Mouse (Mus musculus) heart, postnatal 14 days (tissue): ENCODE results near the gene Trim34b. TPM values are rescaled to one million over a fixed set of nuclear protein-coding genes. Genes with fewer than 3 reads are reported as not detected.
A peak's percentile ranks its signal among the peaks of the same experiment; 100 is the strongest.
"Not testable (repeated sequence)": the region's sequence is repeated elsewhere in the genome, so short reads cannot be mapped to it uniquely, and the experiment has no call there.

ENCODE experiments used
- DNase-seq, 2 experiments: peaks; one replicate each; pipeline ENCODE4 v3.0.0; 2021 to 2022
- intact Hi-C: fragments of 180-260 bp; cut with DNase I; formaldehyde crosslinking; loops from one replicate; pipeline ENCODE4 v1.15.1; 2025
- long read RNA-seq, 2 experiments: library from polyadenylated mRNA; stranded (forward); transcript quantifications; one replicate each; pipeline ENCODE4 v2.0.0; 2021
- total RNA-seq, 2 experiments: library from RNA; stranded (reverse); gene quantifications; 2 replicates each; pipeline ENCODE4 v1.2.3; 2021

Trim34b gene
- under 1 TPM; 0.17 to 0.34 TPM for total RNA-seq
- long read RNA-seq, experiment 1: 0 reads
- long read RNA-seq, experiment 2: 0 reads

- intact Hi-C loops: loop anchor here (10.0 kb wide), 1 partner anchor 104 kb away; no protein-coding TSS in a partner anchor
- not testable (repeated sequence) for DNase-seq
Measured at GRCm38 (mm10) chr7:104329171-104329570, at the start of gene Trim34b. TSS of gene Trim34b (plus strand) at chr7:104329471.

GRCm38 (mm10) chr7:104287576-104288443 is 41.5 kb upstream of the Trim34b start, which contains the start of gene Trim5:
TSS of gene Trim5 (minus strand) at chr7:104288094.
- DNase-seq, intact Hi-C loops: not testable (repeated sequence)

- no peak for DNase-seq
- intact Hi-C loops: no loop called here
Measured at GRCm38 (mm10) chr7:104290641-104291040, 38.6 kb upstream of the Trim34b start.

- intact Hi-C loops: no loop called here
- no peak for DNase-seq
Measured at GRCm38 (mm10) chr7:104291638-104292400, 37.5 kb upstream of the Trim34b start.

GRCm38 (mm10) chr7:104314796-104315353 is 14.4 kb upstream of the Trim34b start:
- peak; percentile 5 to 12 for DNase-seq
- intact Hi-C loops: no loop called here

GRCm38 (mm10) chr7:104315369-104316080 is 13.7 kb upstream of the Trim34b start, which contains the start of gene Trim12a:
TSS of gene Trim12a (minus strand) at chr7:104315466.
- intact Hi-C loops, DNase-seq: not testable (repeated sequence)

- intact Hi-C loops: loop anchor here (10.0 kb wide), 1 partner anchor 97 kb away; no protein-coding TSS in a partner anchor
- no peak for DNase-seq
Measured at GRCm38 (mm10) chr7:104322028-104322427, 7.2 kb upstream of the Trim34b start.

GRCm38 (mm10) chr7:104335547-104335946 is 6.3 kb downstream of the Trim34b start:
- DNase-seq, intact Hi-C loops: not testable (repeated sequence)

GRCm38 (mm10) chr7:104340744-104341143 is 11.5 kb downstream of the Trim34b start:
- intact Hi-C loops, DNase-seq: not testable (repeated sequence)

GRCm38 (mm10) chr7:104348043-104348442 is 18.8 kb downstream of the Trim34b start:
- DNase-seq, intact Hi-C loops: not testable (repeated sequence)

- intact Hi-C loops: no loop called here
- peak; percentile 64 to 70 for DNase-seq
Measured at GRCm38 (mm10) chr7:104352717-104353599, 23.7 kb downstream of the Trim34b start, which contains the start of gene Trim12c. TSS of gene Trim12c (minus strand) at chr7:104353362.

GRCm38 (mm10) chr7:104353600-104353967 is 24.3 kb downstream of the Trim34b start:
- no peak for DNase-seq
- intact Hi-C loops: no loop called here

- no peak for DNase-seq
- intact Hi-C loops: no loop called here
Measured at GRCm38 (mm10) chr7:104366339-104366738, 37.1 kb downstream of the Trim34b start.

GRCm38 (mm10) chr7:104369736-104370414 is 40.6 kb downstream of the Trim34b start, which contains the start of gene Trim30b:
TSS of gene Trim30b (minus strand) at chr7:104369884.
- peak; percentile 2 to 9 for DNase-seq
- intact Hi-C loops: no loop called here
